Mouse (Mus musculus) activated CD4-positive, CD25-positive, alpha-beta regulatory T cell, adult 9 weeks (primary cell): ENCODE results near the gene 2610301B20Rik. TPM values are rescaled to one million over a fixed set of nuclear protein-coding genes. Genes with fewer than 3 reads are reported as not detected.

Experiments
- polyA plus RNA-seq: library from polyadenylated mRNA; unstranded; fragments of 100-300 nt; shearing (Covaris generic); gene quantifications from one replicate; pipeline ENCODE4 v1.2.1, GENCODE M21; 2017

The 2610301B20Rik gene
- 14.1 TPM for polyA plus RNA-seq

DNA sequence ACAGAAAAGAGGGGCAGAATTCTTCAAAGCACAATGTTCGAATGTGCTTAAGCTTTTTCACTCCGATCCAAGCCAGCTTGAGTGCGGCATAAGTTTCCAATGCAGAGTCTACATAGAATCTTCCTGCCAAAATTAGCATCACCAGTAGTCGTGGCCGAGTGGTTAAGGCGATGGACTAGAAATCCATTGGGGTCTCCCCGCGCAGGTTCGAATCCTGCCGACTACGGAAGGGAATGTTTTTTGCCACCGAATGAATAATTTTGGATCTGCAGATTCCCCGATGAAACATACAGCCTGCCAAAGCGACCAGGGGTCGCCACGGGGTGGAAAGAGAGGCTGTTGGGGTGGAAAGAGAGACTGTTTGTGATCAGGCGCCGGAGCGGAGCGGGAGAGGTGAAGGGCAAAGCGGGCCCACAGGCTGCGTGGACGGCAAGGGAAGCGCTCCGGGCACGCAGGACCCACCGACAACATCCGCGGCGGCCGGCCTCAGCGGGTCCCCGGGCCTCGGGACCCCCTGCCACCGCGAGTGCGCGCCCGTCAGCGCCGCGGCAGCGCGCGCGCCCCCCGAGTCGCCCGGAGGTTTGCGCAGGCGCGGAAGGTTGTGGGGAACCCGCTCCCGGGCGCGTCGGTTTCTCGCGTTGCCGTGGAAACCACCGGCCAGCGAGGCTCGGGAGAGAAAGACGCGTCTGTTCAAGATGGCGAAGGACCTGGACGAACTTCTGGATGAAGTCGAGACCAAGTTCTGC is at the start of gene 2610301B20Rik:
TSS of gene 2610301B20Rik (plus strand) at position 579 of the 746 bp plus-strand sequence.

